Mouse (Mus musculus): ENCODE results near the gene Gpr101.

DNA sequence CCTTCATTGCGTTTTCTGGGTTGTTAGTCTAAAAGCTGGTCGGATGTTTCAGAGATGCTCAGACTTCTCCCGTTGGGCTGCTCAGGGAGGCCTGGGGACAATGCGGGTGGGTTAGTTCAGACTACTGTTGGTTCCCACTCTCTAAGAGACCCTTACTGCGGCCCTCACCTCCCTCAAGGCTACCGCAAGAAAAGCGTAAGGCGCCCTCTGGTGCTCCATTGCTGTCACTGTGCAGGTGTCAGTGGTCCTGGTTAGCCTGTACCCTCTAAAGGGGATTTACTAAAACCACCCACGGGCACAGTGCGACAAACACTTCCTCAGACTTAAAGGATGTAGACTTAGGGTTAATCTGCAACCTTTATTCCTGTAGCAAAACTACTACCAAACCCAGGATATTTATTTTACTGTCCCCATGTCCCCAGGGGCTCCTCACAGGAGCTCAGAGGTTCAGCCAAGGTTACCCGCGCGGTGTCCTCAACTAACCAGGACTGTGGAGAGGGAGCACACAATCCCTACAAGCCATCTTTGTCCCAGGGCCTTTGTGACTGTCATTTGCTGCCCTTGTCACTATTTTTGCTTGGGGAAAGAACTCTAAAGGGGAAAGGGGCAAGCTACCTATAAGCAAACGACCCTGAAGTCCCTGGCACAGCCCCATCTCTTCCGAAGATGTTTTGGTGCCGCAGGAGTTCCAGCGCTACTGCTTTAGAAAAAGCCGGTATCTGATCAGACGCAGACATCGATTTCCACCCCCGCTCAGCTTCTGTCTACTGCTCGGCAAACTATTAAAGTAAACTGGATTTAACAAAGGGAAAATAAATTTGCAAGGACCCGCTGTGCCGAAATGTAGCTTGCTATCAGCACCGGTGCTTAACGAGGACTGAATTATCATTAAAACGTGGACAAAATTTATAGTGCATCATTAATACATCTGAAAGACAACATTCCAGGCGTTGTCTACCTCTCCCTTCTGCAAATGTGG, 17.8 kb upstream of the Gpr101 start:
- no peak for TF ChIP-seq CTCF (IDR thresholded peaks at IDR 0.05; ENCODE audit: borderline replicate concordance, control insufficient read depth, extremely low read depth, insufficient read depth, low read length, poor library complexity)
- no peak for TF ChIP-seq POLR2A (IDR thresholded peaks at IDR 0.05; ENCODE audit: control insufficient read depth, extremely low read depth, insufficient read depth, low read length, poor library complexity)

All from thymus, adult 2 months (tissue).